Mouse (Mus musculus): ENCODE data around the gene Zfp853.
A peak's percentile ranks its signal among the peaks of the same experiment; 100 is the strongest.

GRCm38 (mm10) chr5:143301296-143301695 is 7.9 kb upstream of the Zfp853 start:
- TF ChIP-seq POLR2A (IDR thresholded peaks at IDR 0.05; ENCODE audit: low read depth, low read length) (no peak), CTCF (conservative IDR thresholded peaks at IDR 0.05; ENCODE audit: insufficient read depth, insufficient read length, low read depth, low read length) (peak; percentile 43; the same call in 1 of the 2 replicates)
